Mouse (Mus musculus) heart, adult 2 months (tissue): Measurements from ENCODE around the gene Slc26a6. TPM values are rescaled to one million over a fixed set of nuclear protein-coding genes. Genes with fewer than 3 reads are reported as not detected.

Source experiments
- DNase-seq, 2 experiments: peaks; one replicate each; pipeline ENCODE4 v3.0.0; 2021
- H3K27ac ChIP-seq: fragments of 200-600 bp; 2 replicates; pipeline ENCODE4 v1.8.1; 2022
- H3K27me3 ChIP-seq: fragments of 200-500 bp; 2 replicates; pipeline ENCODE4 v1.6.1; 2012; ENCODE audit warnings: mild to moderate bottlenecking, low read length, inconsistent platforms, mixed read lengths; ENCODE audit not compliant: control insufficient read depth, insufficient read depth
- H3K36me3 ChIP-seq: fragments of 200-500 bp; 2 replicates; pipeline ENCODE4 v1.6.1; 2012; ENCODE audit warnings: low read length, inconsistent platforms; ENCODE audit not compliant: control insufficient read depth, insufficient read depth
- H3K4me1 ChIP-seq: fragments of 200-500 bp; 2 replicates; pipeline ENCODE4 v1.6.1; 2011; ENCODE audit warnings: low read length; ENCODE audit not compliant: control insufficient read depth, insufficient read depth
- H3K4me3 ChIP-seq: fragments of 200-600 bp; 2 replicates; pipeline ENCODE4 v1.8.1; 2022
- H3K79me2 ChIP-seq: fragments of 200-500 bp; replicated peaks from 2 replicates; pipeline ENCODE4 v1.6.1; 2012; ENCODE audit warnings: mild to moderate bottlenecking, inconsistent platforms, low read length, moderate library complexity, mixed read lengths; ENCODE audit not compliant: control insufficient read depth, insufficient read depth
- H3K9ac ChIP-seq: fragments of 200-500 bp; 2 replicates; pipeline ENCODE4 v1.6.1; 2012; ENCODE audit warnings: low read depth, mild to moderate bottlenecking, control low read depth, inconsistent platforms, low read length, mixed read lengths
- CTCF ChIP-seq: fragments of 200-600 bp; IDR thresholded peaks from 2 replicates; pipeline ENCODE4 v1.8.1; 2022; ENCODE audit warnings: antibody characterized with exemption, mild to moderate bottlenecking, moderate library complexity
- EP300 ChIP-seq: fragments of 200-500 bp; IDR thresholded peaks from 2 replicates; pipeline ENCODE4 v1.6.1; 2011; ENCODE audit warnings: low read depth, low read length, control low read depth; ENCODE audit not compliant: insufficient read depth
- POLR2A ChIP-seq: fragments of 200-500 bp; IDR thresholded peaks from 2 replicates; pipeline ENCODE4 v1.6.1; 2011; ENCODE audit warnings: mild to moderate bottlenecking, low read depth, low read length, control low read depth; ENCODE audit not compliant: insufficient read depth
- WGBS: fragments of 180-500 bp; shearing (Covaris S2); methylation state at CpG from one replicate; pipeline ENCODE4 v1.1.7; 2018; 5-methylcytosine and 5-hydroxymethylcytosine counted together
- intact Hi-C: fragments of 180-260 bp; cut with DNase I; formaldehyde crosslinking; loops from one replicate; pipeline ENCODE4 v1.15.1; 2025
- polyA plus RNA-seq: library from polyadenylated mRNA; depleted of rRNA; stranded (reverse); fragments of >200 nt; gene quantifications from 2 replicates; pipeline ENCODE4 v1.2.3, GENCODE M21; 2012
- total RNA-seq, 2 experiments: library from RNA; stranded (reverse); gene quantifications; 2 replicates each; pipeline ENCODE4 v1.2.3; 2021

Gene Slc26a6
- total and polyA plus RNA-seq, 3 experiments: 20.8 to 34.5 (median 24.3) TPM

- WGBS: 93% methylated on average over 7 of the region's 7 CpGs
- DNase-seq: no peak
These were observed 60.1 kb downstream of the Slc26a6 start for GRCm38 (mm10) chr9:108913161-108913560.

GRCm38 (mm10) chr9:108913621-108914020 is 60.5 kb downstream of the Slc26a6 start:
- Histone ChIP-seq H3K27me3 (no peaks in the 10 kb centered on the region), H3K27ac (peak overlapping the region; percentile 56), H3K79me2 (no peaks in the 10 kb centered on the region), H3K9ac (no peak overlapping the region), H3K4me1 (peaks cover 5% of the 10 kb centered on the region; the same call in 1 of the 2 replicates), H3K4me3 (no peak overlapping the region), H3K36me3 (no peaks in the 10 kb centered on the region)
- intact Hi-C loops: no loop called here
- peak in 1 of 2 experiments; percentile 36 for DNase-seq
- WGBS: 60% methylated on average over 10 of the region's 10 CpGs
- no peak for TF ChIP-seq POLR2A

More at GRCm38 (mm10) chr9:108913161-108913560, 60.1 kb downstream of the Slc26a6 start:
- H3K4me3 ChIP-seq: no peak overlapping the region
- no peaks in the 10 kb centered on the region for H3K79me2 ChIP-seq
- H3K4me1 ChIP-seq: peaks cover 5% of the 10 kb centered on the region; the same call in 1 of the 2 replicates
- intact Hi-C loops: no loop called here
- H3K9ac ChIP-seq: no peak overlapping the region
- H3K27ac ChIP-seq: peak overlapping the region; percentile 56; the same call in 1 of the 2 replicates
- no peaks in the 10 kb centered on the region for H3K36me3 ChIP-seq
- no peaks in the 10 kb centered on the region for H3K27me3 ChIP-seq
- no peak for TF ChIP-seq EP300
- no peak for TF ChIP-seq POLR2A
- no peak for TF ChIP-seq CTCF

DNA sequence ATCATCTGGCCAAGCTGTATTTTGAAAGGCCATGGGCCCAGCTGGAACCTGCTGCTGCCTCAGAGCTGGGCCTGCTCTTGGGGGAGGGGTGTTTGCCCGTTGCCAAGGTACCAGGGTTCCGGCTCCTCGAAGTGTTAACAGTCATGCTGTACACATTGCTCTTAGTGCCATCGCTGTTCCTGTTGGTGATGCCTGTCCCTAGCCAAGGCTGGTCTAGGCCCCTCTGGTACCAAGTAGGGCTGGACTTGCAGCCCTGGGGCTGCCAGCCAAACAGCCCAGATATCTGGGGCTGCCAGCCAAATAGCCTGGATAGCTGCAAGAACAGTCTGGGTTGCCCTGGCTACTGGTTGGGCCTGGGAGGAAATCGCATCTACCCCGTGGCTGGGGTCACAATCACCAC is 61.4 kb downstream of the Slc26a6 start, which contains the start of gene Tmem89:
Gene Tmem89, plus strand, starts transcription at position 129 of the 400 bp plus-strand sequence.
- H3K4me1 ChIP-seq: peaks cover 5% of the 10 kb centered on the region; the same call in 1 of the 2 replicates
- 43% methylated on average over 6 of the region's 6 CpGs for WGBS
- H3K4me3 ChIP-seq: no peak within 1 kb of the TSS
- H3K79me2 ChIP-seq: no peaks in the 10 kb centered on the region
- peak within 1 kb of the TSS; percentile 56 for H3K27ac ChIP-seq
- peak; percentile 61 to 75 for DNase-seq
- no peaks in the 10 kb centered on the region for H3K27me3 ChIP-seq
- H3K36me3 ChIP-seq: no peaks in the 10 kb centered on the region
- intact Hi-C loops: no loop called here
- TF ChIP-seq POLR2A (no peak), CTCF (no peak), EP300 (0 out of 2 replicates have a peak, but pooled peaks have one; percentile 44)
- no peak within 1 kb of the TSS for H3K9ac ChIP-seq

DNA sequence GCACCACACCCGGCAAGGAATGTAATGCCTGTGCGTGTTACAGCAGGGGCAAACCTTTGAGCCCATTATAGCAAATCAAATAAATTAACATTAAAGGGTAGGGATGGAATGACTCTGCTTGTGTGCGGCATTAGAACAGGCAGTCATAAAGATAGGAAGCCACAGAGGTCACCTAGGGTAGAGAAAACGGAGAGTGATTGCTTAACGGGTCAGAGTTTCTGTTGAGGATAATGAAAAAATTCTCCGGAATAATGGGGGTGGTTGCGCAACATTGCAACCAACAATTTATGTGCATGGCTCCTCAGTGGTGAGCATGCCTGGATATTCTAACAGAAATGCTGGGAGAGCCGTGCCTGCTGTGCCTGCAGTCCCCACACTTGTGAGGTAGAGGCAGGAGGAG is 72.8 kb downstream of the Slc26a6 start:
- H3K27me3 ChIP-seq: no peaks in the 10 kb centered on the region
- DNase-seq: no peak
- WGBS: 74% methylated on average over 8 of the region's 8 CpGs
- intact Hi-C loops: no loop called here
- no peaks in the 10 kb centered on the region for H3K36me3 ChIP-seq
- no peak overlapping the region for H3K27ac ChIP-seq
- no peaks in the 10 kb centered on the region for H3K4me1 ChIP-seq
- TF ChIP-seq EP300 (no peak), CTCF (no peak), POLR2A (no peak)
- no peak overlapping the region for H3K9ac ChIP-seq
- H3K4me3 ChIP-seq: no peak overlapping the region
- H3K79me2 ChIP-seq: no peaks in the 10 kb centered on the region

GRCm38 (mm10) chr9:108928424-108928823 is 75.3 kb downstream of the Slc26a6 start:
- Histone ChIP-seq H3K9ac (no peak overlapping the region), H3K79me2 (no peaks in the 10 kb centered on the region), H3K4me3 (no peak overlapping the region), H3K4me1 (no peaks in the 10 kb centered on the region), H3K27ac (no peak overlapping the region), H3K36me3 (no peaks in the 10 kb centered on the region), H3K27me3 (no peaks in the 10 kb centered on the region)
- no peak for TF ChIP-seq POLR2A
- TF ChIP-seq EP300: no peak
- TF ChIP-seq CTCF: no peak
- intact Hi-C loops: no loop called here
- 87% methylated on average over 3 of the region's 3 CpGs for WGBS
- DNase-seq: no peak

DNA sequence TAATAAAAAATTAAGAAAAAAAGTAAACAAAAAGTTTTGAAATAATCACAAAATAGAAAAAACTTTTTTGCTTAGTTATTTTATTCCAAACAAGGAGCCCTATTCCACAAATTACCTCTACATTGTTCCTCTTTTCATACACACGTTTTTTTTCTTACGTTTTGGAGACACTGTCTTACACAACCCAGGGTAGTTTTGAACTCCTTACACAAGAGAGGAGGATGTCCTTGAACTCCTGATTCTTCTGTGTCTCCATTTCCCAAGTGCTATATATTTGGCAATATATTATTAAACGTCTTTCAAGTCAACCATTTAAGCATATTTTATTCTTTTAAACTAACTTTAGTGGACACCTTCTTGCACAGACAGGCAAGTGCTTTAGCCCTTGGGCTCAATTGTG is 82.9 kb downstream of the Slc26a6 start:
- no peak overlapping the region for H3K4me3 ChIP-seq
- H3K79me2 ChIP-seq: peaks cover 4% of the 10 kb centered on the region; the same call in 1 of the 2 replicates
- no peak overlapping the region; the same call in 1 of the 2 replicates for H3K27ac ChIP-seq
- H3K36me3 ChIP-seq: peaks cover 17% of the 10 kb centered on the region
- peaks cover 3% of the 10 kb centered on the region for H3K4me1 ChIP-seq
- no peak for DNase-seq
- intact Hi-C loops: loop anchor here (1.0 kb wide), 1 partner anchor 54 kb away; no protein-coding TSS in a partner anchor
- no peaks in the 10 kb centered on the region for H3K27me3 ChIP-seq
- TF ChIP-seq CTCF: no peak
- no peak for TF ChIP-seq POLR2A
- TF ChIP-seq EP300: no peak
- WGBS: 10% methylated on average over 3 of the region's 3 CpGs
- H3K9ac ChIP-seq: no peak overlapping the region
